Mouse (Mus musculus): ENCODE data around the gene Rasa2. TPM values are rescaled to one million over a fixed set of nuclear protein-coding genes. Genes with fewer than 3 reads are reported as not detected.

Rasa2 gene
- total and polyA plus RNA-seq, 2 experiments from 2014 or later, result 6.9 to 38.9 TPM

DNA sequence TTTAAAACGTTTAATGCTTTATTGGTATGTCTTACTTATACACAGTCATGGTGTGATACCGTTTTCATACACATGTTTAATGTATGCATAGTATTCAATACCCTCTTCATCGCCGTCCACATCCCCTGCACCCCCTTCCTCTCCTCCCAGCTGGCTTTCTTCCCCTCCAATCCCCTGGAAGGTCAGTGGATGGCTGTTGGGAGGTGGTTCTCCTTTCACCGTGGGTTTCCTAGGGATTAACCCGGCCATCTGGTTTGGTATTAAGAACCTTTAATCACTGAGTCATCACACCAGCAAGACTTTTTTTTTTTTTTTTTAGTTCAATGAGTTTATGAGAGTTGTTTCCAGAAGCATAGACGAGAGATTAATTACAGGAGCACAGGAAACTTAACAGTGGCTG is 1.3 kb upstream of the Rasa2 start:
- Histone ChIP-seq H3K9me3 (replicated peaks; ENCODE audit: control insufficient read depth, low read length) (no peaks in the 10 kb centered on the region), H3K4me3 (ENCODE audit: low read depth, low read length) (no peak overlapping the region), H3K4me1 (ENCODE audit: control insufficient read depth, insufficient read depth) (peaks cover 1% of the 10 kb centered on the region), H3K36me3 (replicated peaks; ENCODE audit: control insufficient read depth, insufficient read depth, low read length) (no peaks in the 10 kb centered on the region), H3K27me3 (ENCODE audit: control insufficient read depth, insufficient read depth, low read length) (0 out of 2 replicates have a peak, but pooled peaks cover 4% of the 10 kb centered on the region), H3K27ac (ENCODE audit: low read depth) (no peak overlapping the region), H3K4me2 (ENCODE audit: low read depth, low read length) (no peak overlapping the region), H3K9ac (replicated peaks; ENCODE audit: low read depth, low read length) (no peak overlapping the region)
- WGBS, result 62% methylated on average over 7 of the region's 7 CpGs
- no peak for TF ChIP-seq EP300 (IDR thresholded peaks at IDR 0.05; ENCODE audit: low read depth)
- TF ChIP-seq CTCF (IDR thresholded peaks at IDR 0.05; ENCODE audit: low read depth), result no peak
- ATAC-seq (ENCODE audit: insufficient read depth, low read depth) (no peak), DNase-seq (ENCODE audit: low spot score) (no peak)

DNA sequence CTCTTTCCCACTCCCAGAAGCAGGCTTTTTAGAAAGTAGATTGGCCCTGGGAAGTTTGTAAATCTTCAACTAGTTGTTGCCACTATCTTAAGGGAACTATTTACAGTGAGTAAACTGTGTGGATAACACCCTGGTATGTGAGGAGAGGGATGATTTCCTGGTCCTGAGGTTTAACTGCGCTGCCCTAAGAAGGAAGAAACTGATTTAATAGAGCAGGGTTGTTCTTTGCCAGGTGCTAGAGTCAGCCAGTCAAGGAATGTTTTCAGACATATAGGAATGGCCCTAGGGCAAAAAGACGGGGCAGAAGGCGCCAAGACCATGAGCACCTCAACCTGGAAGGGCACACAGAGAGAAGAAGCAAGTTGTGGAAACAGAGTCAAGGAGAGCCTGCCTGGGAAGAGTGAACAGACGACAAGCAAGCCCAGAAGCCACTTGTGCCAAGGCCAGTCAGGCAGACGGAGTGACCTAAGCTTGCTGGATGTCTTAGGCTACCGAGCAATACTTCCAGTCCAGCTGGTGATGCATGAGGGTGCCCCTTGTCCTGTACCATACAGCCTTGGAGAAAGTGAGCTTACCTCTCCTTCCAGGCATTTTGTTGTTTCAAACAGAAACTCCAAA is 765 bp upstream of the Rasa2 start:
- 65% methylated on average over 6 of the region's 6 CpGs for WGBS
- H3K4me3 ChIP-seq (ENCODE audit: low read depth, low read length), result peak overlapping the region; percentile 99; the same call in 1 of the 2 replicates
- no peak for ATAC-seq (ENCODE audit: insufficient read depth, low read depth)
- H3K4me1 ChIP-seq (ENCODE audit: control insufficient read depth, insufficient read depth), result peaks cover 7% of the 10 kb centered on the region
- no peaks in the 10 kb centered on the region for H3K36me3 ChIP-seq (replicated peaks; ENCODE audit: control insufficient read depth, insufficient read depth, low read length)
- DNase-seq (ENCODE audit: low spot score), result no peak
- no peak overlapping the region for H3K9ac ChIP-seq (replicated peaks; ENCODE audit: low read depth, low read length)
- peak overlapping the region; percentile 88 for H3K4me2 ChIP-seq (ENCODE audit: low read depth, low read length)
- H3K9me3 ChIP-seq (replicated peaks; ENCODE audit: control insufficient read depth, low read length), result no peaks in the 10 kb centered on the region
- no peak for TF ChIP-seq EP300 (IDR thresholded peaks at IDR 0.05; ENCODE audit: low read depth)
- TF ChIP-seq CTCF (IDR thresholded peaks at IDR 0.05; ENCODE audit: low read depth), result no peak
- no peak overlapping the region for H3K27ac ChIP-seq (ENCODE audit: low read depth)
- 0 out of 2 replicates have a peak, but pooled peaks cover 4% of the 10 kb centered on the region for H3K27me3 ChIP-seq (ENCODE audit: control insufficient read depth, insufficient read depth, low read length)

DNA sequence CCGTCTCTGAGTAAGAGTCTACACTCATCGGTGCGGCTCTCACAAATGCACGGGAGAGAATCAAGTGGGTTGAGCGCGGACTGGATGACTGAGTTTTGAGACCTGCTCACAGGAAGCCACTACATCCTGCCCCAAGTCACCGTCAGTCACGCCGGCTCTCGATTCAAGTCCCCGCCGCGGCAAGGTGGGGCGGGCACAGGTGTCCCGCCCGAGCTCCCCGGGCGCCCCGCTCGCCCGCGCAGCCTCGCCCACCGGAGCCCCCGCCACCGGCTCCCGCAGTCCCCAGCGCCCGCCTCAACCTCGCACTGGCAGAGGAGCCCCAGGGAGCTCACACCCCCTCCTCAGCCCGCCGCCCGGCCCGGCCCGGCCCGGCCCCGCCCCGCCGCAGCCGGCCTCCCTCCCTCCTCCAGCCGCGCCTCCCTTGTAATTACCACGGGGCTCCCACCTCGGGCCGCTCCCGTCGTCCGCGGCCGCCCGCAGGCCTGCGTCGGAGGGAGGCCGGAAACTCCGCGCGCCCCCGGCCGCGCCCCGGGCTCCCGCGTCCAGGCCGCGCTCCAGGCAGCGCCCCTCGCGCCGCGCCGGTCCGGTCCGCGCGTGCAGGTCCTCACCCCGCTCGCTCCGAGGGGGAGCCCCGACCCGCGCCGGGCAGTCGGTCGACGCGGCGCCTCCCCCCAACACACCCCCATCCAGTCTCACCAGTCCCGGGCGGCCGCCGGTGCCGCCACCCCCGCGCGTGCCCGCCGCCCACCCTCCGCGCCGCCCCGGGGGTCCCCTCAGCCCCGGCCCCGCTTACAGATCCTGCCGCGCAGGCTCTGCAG is 637 bp downstream of the Rasa2 start:
- Histone ChIP-seq H3K4me1 (ENCODE audit: control insufficient read depth, insufficient read depth) (peaks cover 8% of the 10 kb centered on the region), H3K4me3 (ENCODE audit: low read depth, low read length) (peak overlapping the region; percentile 99)
- ATAC-seq (ENCODE audit: insufficient read depth, low read depth), result peak; percentile 82

DNA sequence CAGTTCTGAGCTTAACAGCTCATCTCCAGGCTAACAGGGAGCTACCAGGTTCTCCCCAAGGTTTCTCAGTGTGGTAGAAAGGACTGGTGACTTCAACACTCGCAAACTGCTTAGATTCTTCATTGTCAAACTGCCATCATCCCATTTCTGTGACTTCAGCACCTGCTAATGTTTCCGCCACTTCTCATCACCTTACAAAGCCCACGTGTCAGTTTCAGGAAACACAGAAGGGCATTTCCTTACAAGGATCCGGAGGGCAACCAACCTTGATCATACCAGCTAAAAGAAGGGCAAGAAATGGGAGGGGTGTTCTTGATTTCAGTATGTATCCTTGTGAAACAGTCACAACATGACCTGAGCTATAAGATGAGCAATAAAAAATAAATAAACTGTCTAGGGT is 2.3 kb downstream of the Rasa2 start:
- Histone ChIP-seq H3K4me3 (ENCODE audit: low read depth, low read length) (no peak overlapping the region), H3K27ac (ENCODE audit: low read depth) (no peak overlapping the region), H3K27me3 (ENCODE audit: control insufficient read depth, insufficient read depth, low read length) (0 out of 2 replicates have a peak, but pooled peaks cover 4% of the 10 kb centered on the region), H3K9ac (replicated peaks; ENCODE audit: low read depth, low read length) (no peak overlapping the region), H3K4me2 (ENCODE audit: low read depth, low read length) (no peak overlapping the region), H3K36me3 (replicated peaks; ENCODE audit: control insufficient read depth, insufficient read depth, low read length) (no peaks in the 10 kb centered on the region), H3K9me3 (replicated peaks; ENCODE audit: control insufficient read depth, low read length) (no peaks in the 10 kb centered on the region), H3K4me1 (ENCODE audit: control insufficient read depth, insufficient read depth) (peaks cover 8% of the 10 kb centered on the region)
- 58% methylated on average over 4 of the region's 4 CpGs for WGBS
- ATAC-seq (ENCODE audit: insufficient read depth, low read depth), result no peak
- DNase-seq (ENCODE audit: low spot score), result no peak
- no peak for TF ChIP-seq CTCF (IDR thresholded peaks at IDR 0.05; ENCODE audit: low read depth)
- TF ChIP-seq EP300 (IDR thresholded peaks at IDR 0.05; ENCODE audit: low read depth), result no peak

More for the DNA sequence above, 637 bp downstream of the Rasa2 start:
- peak; percentile 48 for DNase-seq (ENCODE audit: low spot score)
- Histone ChIP-seq H3K36me3 (replicated peaks; ENCODE audit: control insufficient read depth, insufficient read depth, low read length) (no peaks in the 10 kb centered on the region), H3K9me3 (replicated peaks; ENCODE audit: control insufficient read depth, low read length) (no peaks in the 10 kb centered on the region), H3K9ac (replicated peaks; ENCODE audit: low read depth, low read length) (peak overlapping the region; percentile 99), H3K27ac (ENCODE audit: low read depth) (peak overlapping the region; percentile 97), H3K27me3 (ENCODE audit: control insufficient read depth, insufficient read depth, low read length) (0 out of 2 replicates have a peak, but pooled peaks cover 4% of the 10 kb centered on the region), H3K4me2 (ENCODE audit: low read depth, low read length) (peak overlapping the region; percentile 88)
- TF ChIP-seq EP300 (IDR thresholded peaks at IDR 0.05; ENCODE audit: low read depth) (no peak), CTCF (IDR thresholded peaks at IDR 0.05; ENCODE audit: low read depth) (no peak)
- WGBS, result under 1% methylated on average over 63 of the region's 105 CpGs

DNA sequence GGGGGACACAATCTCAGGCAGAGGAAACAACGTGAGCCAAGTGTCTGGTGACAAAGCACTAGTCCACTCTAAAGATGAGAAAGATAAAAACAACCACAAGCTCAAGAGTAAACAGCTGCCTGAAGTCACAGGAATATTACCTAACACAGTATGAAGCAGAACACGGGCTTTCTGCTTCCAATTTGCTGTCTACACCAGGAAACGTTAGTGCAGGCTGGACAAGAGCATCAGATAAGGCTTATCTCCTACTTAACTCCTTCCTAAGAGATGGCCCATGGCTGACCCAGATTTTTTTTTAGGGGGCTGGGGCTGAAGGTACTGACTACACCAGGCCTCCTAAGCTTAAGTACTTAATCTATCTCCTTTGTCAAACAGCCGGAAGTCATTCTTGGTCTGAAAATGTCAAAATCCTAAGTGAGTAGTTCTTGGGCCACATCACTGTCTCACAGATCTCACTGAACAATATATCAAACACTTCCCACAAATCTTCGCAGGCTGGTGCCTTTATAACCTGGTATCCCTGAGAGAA is 3.8 kb downstream of the Rasa2 start:
- TF ChIP-seq CTCF (IDR thresholded peaks at IDR 0.05; ENCODE audit: low read depth), result no peak
- TF ChIP-seq EP300 (IDR thresholded peaks at IDR 0.05; ENCODE audit: low read depth), result no peak
- 32% methylated on average over 5 of the region's 5 CpGs for WGBS
- Histone ChIP-seq H3K9ac (replicated peaks; ENCODE audit: low read depth, low read length) (no peak overlapping the region), H3K27ac (ENCODE audit: low read depth) (no peak overlapping the region), H3K4me3 (ENCODE audit: low read depth, low read length) (no peak overlapping the region), H3K27me3 (ENCODE audit: control insufficient read depth, insufficient read depth, low read length) (no peaks in the 10 kb centered on the region), H3K9me3 (replicated peaks; ENCODE audit: control insufficient read depth, low read length) (no peaks in the 10 kb centered on the region), H3K36me3 (replicated peaks; ENCODE audit: control insufficient read depth, insufficient read depth, low read length) (no peaks in the 10 kb centered on the region), H3K4me2 (ENCODE audit: low read depth, low read length) (no peak overlapping the region), H3K4me1 (ENCODE audit: control insufficient read depth, insufficient read depth) (peaks cover 8% of the 10 kb centered on the region)
- ATAC-seq (ENCODE audit: insufficient read depth, low read depth) (no peak), DNase-seq (ENCODE audit: low spot score) (no peak)

Data from heart, postnatal 0 days (tissue).